Mouse (Mus musculus): ENCODE measurements around the gene Gm21627. TPM values are rescaled to one million over a fixed set of nuclear protein-coding genes. Genes with fewer than 3 reads are reported as not detected.
"Not testable (repeated sequence)": the region's sequence is repeated elsewhere in the genome, so short reads cannot be mapped to it uniquely, and the experiment has no call there.

Gene Gm21627
- total RNA-seq (2021): not detected

DNA sequence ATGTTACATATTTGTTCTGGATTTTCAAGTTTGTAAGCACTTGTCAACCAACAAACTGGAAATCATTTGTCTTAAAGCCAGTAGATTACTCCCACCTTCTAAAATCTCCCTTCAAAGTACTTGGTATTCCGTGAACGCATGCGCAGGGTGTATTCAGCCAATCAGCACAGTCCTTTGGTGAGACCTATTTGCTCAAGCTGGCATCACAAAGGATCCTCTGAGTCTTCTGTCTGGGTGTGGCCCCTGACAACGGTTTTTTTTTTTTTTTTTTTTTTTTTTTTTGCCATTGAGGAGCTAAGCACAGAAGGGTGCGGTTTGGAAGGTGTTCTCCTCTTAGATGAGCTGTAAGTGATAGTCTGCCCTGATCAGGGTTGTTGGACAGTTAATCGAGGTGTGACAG lies at the start of gene Gm21627:
TSS of gene Gm21627 (plus strand) at position 301 of the 400 bp plus-strand sequence.
- DNase-seq; intact Hi-C loops (cut with DNase I): not testable (repeated sequence)

All from heart, postnatal 36 days (tissue).